Mouse (Mus musculus): ENCODE data around the gene Sdccag8. TPM values are rescaled to one million over a fixed set of nuclear protein-coding genes. Genes with fewer than 3 reads are reported as not detected.
"Not testable (repeated sequence)": the region's sequence is repeated elsewhere in the genome, so short reads cannot be mapped to it uniquely, and the experiment has no call there.

Sdccag8 gene
- total RNA-seq, 2 experiments from 2014 or later = 9.4 to 23.2 TPM

DNA sequence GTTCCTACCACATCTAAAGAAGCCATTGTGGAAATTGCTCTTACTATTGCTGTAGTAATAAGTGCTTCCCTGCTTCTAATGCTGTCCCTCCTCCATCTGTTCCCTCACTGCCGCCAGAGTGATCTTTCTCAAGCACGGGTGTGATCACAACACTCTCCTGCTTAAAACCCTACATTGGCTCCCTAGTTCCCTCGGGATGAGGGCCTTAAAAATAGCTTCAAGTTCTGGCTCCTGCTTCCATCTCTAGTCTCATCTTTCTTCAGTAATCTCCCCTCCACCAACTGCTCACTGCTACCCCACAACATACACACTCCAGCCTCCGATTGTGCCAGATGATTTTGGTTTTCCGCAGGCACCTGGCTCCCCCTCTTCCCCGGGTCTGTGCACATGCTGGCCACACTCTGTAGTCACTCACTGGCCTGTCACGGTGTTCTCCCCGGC, 125.5 kb downstream of the Sdccag8 start:
- ATAC-seq (replicated peaks; ENCODE audit: poor library complexity) = no peak

DNA sequence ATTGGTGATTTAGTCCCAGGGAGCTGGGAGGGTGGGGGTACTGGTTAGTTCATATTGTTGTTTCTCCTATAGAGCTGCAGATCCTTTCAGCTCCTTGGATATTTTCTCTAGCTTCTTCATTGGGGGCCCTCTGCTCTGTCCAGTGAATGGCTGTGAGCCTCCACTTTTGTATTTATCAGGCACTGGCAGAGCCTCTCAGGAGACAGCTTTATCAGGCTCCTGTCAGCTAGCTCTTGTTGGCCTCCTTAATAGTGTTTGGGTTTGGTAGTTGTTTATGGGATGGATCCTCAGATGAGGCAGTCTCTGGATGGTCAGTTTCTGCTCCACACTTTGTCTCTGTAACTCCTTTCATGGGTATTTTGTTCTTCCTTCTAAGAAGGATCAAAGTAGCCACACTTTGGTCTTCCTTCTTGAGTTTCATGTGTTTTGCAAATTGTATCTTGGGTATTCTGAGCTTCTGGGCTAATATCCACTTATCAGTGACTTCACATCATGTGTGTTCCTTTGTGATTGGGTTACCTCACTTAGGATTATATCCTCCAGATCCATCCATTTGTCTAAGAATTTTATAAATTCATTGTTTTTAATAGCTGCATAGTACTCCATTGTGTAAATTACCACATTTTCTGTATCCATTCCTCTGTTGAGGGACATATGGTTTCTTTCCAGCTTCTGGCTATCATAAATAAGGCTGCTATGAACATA, 127.0 kb downstream of the Sdccag8 start:
- not testable (repeated sequence) for ATAC-seq (replicated peaks; ENCODE audit: poor library complexity)

- ATAC-seq (replicated peaks; ENCODE audit: poor library complexity) = no peak
Observed at GRCm38 (mm10) chr1:176943126-176943525, 128.7 kb downstream of the Sdccag8 start.

DNA sequence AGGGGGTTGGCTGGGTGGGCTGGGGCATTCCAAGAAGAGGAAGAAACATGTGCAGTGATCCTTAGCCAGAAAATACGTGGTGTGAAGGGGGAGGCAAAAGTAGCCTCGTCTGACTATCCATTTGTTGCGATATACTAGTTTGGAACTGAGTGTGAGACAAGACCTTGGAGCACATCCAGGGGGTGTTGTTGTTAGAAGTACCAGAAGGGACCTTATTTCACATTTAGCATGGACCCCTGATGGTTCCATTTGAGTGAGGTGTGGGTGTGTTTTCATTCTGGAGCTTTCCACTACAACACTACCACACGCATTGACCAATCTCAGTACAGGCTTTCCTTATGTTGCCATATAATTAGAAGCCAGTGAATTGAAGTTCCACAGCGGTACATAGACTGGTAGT, 129.5 kb downstream of the Sdccag8 start:
- ATAC-seq (replicated peaks; ENCODE audit: poor library complexity) = no peak

DNA sequence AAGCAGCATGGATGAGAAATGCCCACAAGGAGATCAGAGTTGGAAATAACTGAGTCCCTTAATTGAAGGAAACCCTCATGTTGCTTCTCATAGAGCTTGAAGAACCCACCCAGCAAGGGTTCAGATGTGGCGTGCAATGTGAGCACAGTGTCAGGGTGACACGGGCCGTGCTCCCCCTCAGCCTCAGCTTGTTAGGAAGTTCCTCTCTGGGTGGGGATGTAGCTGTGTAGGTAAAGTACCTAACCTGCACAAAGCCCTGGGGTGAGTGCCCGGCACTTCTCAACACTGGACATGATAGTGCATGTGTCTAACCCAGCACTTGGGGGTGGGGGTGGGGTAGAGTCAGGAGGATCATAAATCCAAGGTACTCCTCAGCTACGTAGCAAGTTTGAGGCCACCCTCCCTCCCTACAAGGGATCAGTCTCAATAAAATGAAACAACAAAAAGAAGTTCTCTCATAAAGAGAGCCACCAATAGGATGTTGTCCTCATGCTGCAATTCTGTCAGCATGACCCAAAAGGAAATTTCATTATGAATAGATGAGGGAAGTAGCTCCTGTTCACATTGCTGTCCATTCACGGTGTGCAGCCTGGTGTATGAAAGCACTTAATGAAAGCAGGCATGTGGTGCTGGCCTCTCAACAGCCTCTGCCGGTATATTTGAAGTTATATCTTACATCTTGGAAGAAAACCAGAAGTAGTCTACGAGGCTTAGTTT, 130.2 kb downstream of the Sdccag8 start:
- peak; percentile 58 for ATAC-seq (replicated peaks; ENCODE audit: poor library complexity)

DNA sequence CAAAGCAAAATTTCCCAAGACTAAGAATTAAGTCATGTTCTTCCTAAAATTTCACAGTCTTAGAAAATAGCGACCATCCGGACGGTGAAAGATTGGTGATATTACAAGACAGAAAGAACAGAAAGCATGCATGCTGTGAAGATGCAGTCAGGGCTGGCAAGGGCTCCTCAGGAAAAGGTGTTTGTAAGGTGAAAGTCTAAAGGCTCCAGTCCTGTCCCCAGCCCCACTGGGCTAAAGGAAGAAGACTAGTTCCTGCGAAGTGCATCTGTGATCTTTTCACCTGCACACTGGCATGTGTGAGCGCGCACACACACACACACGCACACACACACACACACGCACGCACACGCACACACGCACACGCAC, 130.7 kb downstream of the Sdccag8 start:
- no peak for ATAC-seq (replicated peaks; ENCODE audit: poor library complexity)

- ATAC-seq (replicated peaks; ENCODE audit: poor library complexity) = peak; percentile 28; the same call in 1 of the 2 replicates
Observed at GRCm38 (mm10) chr1:176946031-176946795, 131.8 kb downstream of the Sdccag8 start.

DNA sequence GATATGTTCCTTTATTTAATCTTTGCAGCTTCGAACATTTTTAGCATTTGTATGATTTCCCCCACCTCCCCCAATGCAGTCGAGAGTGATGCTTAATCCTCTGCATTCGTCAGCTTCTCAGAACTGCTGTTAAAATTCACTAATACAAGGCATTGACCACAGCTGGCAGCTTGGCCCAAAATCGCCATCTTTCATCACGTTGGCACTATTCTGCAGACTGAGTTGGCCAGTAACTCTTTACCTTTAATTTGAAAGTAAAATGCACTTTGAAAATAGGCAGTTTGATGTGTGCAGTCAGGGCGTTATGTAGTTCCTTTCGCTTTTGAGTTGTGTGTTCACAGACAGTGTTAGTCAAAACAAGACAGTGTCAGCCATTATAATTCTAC, 132.3 kb downstream of the Sdccag8 start:
- ATAC-seq (replicated peaks; ENCODE audit: poor library complexity) = no peak

DNA sequence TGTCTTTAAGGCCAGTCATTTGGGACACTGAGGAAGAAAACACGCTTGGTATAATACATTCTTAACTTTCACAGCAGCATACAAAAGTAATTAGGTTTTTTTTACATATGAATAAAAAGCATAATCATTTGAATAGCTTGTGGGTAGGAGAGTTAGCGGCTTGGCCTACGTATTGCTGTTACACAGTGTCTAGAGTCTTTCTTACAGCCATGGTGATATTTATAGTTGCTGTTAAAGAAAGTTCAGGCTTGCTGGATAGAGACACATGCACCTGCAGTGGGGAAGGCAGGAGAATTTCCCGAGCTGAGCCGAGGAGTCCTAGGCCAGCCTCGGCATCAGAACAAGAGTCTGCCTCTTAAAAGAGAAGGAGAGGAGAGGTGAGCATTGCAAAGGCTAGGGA, 134.4 kb downstream of the Sdccag8 start:
- no peak for ATAC-seq (replicated peaks; ENCODE audit: poor library complexity)

- no peak for ATAC-seq (replicated peaks; ENCODE audit: poor library complexity)
Observed at GRCm38 (mm10) chr1:176949320-176949719, 134.9 kb downstream of the Sdccag8 start.

DNA sequence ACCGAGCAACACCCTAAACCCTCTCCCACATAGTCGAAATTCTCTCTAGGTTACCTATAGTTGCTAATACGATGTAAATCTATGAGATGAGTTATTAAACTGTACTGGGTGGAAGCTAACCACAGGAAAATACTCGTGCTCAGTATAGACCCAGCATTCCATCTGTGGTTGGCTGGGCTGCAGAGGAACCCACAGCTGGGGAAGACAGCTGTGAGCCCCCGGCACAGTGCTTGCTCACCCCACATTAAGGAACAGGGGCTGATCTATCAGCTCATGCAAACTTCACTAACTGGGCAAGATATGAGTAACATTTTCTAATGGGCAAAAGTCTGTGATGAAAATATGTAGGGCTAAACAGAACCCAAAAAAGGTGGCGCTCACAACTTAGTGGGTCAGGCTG, 135.6 kb downstream of the Sdccag8 start:
- no peak for ATAC-seq (replicated peaks; ENCODE audit: poor library complexity)

- no peak for ATAC-seq (replicated peaks; ENCODE audit: poor library complexity)
Observed at GRCm38 (mm10) chr1:176951836-176952235, 137.4 kb downstream of the Sdccag8 start.

GRCm38 (mm10) chr1:176958311-176958710, 143.9 kb downstream of the Sdccag8 start:
- no peak for ATAC-seq (replicated peaks; ENCODE audit: poor library complexity)

DNA sequence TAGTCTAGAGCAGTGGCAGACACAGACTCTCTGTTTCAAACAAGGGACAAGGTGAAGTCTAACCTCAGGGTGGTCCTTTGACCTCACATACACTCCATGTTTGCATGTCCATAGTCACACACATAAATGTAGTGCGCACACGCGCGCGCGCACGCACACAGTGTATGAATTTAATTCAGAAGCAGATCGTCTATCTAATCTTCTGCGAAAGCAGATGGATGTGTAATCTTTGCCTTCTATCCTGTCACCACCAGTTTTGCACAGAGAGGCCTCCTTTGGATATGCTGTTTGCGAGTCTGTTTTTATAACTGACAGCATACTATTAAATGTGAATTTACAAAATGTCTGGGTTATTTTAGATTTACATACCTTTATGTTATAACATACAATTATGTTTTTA, 147.3 kb downstream of the Sdccag8 start:
- ATAC-seq (replicated peaks; ENCODE audit: poor library complexity) = no peak

- ATAC-seq (replicated peaks; ENCODE audit: poor library complexity) = no peak
Observed at GRCm38 (mm10) chr1:176962894-176963293, 148.4 kb downstream of the Sdccag8 start.

DNA sequence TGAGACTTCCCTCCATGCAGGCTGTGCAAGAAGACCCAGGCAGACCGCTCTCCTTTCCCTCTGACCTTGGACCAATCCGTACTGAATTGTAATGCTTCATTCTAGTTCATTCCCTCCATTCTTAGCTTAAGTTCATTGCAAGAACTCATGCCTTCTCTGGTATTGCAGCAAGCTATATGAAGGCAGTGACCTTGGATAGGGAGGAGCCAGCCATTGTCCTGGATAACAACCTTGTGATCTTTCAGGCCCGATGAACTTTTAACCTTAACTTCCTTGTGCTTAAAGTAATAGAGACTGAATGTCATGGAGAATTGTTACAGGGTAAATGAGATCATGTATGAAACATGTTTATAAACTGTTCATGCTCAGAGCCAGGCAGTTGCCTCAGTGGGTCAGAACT, 152.8 kb downstream of the Sdccag8 start:
- no peak for ATAC-seq (replicated peaks; ENCODE audit: poor library complexity)

DNA sequence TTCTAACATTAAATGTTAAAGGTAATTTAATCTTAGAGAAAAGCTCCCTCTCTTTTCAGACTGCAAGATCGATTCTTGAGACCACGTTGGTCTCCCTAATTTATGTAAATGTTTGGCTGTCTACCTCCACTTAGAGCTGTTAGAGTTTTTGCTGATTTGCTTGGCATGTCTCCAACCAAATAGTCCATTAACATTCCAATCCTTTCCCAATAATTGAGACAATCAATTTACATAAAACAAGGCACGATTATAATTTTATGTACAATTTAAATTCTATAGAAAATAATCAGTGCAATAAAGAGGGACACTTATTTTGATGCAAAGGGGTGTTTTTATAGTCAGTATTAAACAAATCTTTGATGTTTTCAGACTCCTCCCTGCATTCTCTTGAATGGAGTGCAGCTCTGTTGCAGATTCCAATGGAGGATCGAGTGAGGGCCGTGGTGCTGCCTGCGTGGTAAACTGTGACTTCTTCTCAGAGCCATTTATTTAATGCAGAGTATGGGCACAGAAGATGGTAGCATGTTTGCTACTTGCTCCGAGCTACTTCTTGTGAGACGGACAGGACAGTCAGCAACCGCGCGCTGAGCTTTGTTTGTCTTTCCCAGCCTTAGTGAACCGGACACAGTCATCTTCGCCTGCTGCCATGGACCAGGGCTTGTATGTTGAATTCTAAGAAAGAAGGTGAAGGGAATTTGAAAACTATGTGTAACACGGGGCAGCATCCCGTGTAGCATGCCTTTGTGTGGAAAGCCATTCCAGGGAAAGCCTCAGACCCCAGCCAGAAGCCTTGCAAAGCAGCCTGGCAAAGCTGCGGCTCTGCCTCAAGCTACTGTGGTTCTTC, 156.4 kb downstream of the Sdccag8 start:
- ATAC-seq (replicated peaks; ENCODE audit: poor library complexity) = no peak

- no peak for ATAC-seq (replicated peaks; ENCODE audit: poor library complexity)
Observed at GRCm38 (mm10) chr1:176971479-176971797, 157.0 kb downstream of the Sdccag8 start.

DNA sequence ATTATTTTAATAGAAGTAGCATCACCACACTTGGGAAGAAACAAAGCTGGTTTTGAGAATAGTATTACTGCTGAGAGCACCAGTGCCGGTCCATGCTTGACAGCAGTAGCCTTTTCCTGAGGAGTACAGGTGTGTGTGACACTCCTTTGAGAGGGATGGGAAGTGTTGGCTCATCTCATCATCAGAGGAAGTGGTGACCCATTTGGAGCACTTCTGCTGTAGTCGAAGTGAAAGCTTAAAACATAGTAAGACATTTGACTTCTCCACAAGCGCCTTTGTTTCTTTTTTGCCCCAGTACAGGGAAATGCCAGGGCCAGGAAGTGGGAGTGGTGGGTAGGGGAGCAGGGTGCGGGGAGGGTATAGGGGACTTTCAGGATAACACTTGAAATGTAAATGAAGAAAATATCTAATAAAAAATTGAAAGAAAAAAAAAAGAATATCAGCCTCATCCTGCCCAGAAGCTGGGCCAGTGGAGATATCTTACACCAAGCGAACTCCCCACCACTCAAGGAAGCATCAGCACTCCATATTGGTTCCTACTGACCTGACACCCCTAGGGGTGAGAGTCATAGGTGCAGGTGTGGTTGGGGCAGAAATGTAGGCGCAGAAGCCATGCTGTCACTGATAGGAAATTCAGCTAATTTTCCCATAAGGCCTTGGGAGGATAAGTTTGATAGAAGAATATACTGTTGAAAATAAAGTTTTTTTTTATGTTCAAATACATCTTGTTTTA, 159.1 kb downstream of the Sdccag8 start:
- peak; percentile 67; the same call in 1 of the 2 replicates for ATAC-seq (replicated peaks; ENCODE audit: poor library complexity)

DNA sequence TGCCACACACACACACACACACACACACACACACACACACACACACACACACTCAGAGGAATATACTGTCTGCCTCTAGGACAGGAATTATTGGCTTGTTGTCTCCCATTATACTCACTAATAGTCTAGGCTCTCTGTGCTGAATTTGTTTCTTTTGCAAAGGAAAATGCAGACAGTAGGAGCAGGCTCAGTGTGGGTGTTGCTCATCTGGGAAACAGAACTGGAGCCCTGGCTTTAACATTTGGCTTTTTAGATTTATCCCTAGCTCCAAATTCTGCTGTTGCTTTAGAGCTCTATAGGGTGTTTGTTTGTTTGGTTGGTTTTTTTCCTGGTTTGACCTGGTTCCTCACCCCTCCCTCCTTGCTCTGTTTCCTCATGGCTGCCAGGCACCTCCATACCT, 164.8 kb downstream of the Sdccag8 start:
- ATAC-seq (replicated peaks; ENCODE audit: poor library complexity) = no peak

Measured in megakaryocyte progenitor cell, adult 5-6 weeks (primary cell).